ENCODE assay signal across 22 mouse cellular contexts in the genomic region with DNA sequence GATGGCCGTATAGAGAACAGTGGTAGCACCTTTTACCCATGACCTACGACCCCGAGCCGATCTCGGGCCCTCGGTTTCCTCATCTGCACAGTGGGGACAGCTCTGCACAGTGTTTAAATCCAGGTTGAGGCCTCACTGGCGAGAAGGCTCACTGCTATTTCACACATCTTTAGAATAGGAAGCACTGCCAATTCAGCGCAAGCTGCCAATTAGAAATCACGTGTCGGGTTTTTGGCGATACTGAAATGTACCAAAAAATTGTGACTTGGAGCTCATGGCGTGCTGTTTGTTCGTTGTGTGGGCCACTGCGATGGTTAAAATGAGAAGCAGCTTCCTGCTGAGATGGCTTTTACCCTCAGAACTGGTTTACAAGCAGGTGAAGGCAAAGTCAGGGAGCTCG. TPM values are rescaled to one million over a fixed set of nuclear protein-coding genes. Genes with fewer than 3 reads are reported as not detected.
"Had no signal": no experiment of that assay in that cellular context is flagged by ENCODE, and none has a peak within 500 bp of the region (broad histone marks: within the 10 kb centered on the region; RNA-seq: fewer than 3 reads in every experiment).

No protein-coding gene starts in this region.

- H3K36me3 ChIP-seq: intestine, embryonic 15.5 days; kidney, embryonic 15.5 days; limb, embryonic 12.5 days; limb, embryonic 15.5 days; midbrain, embryonic 12.5 days; midbrain, embryonic 15.5 days; neural tube, embryonic 12.5 days; neural tube, embryonic 15.5 days had no signal

- H3K4me3 ChIP-seq: intestine, embryonic 15.5 days; kidney, embryonic 15.5 days; limb, embryonic 12.5 days; limb, embryonic 15.5 days; midbrain, embryonic 12.5 days; midbrain, embryonic 15.5 days; neural tube, embryonic 12.5 days; neural tube, embryonic 15.5 days had no signal

- DNase-seq: kidney, adult 11 months; kidney, adult 8-10 months; kidney, postnatal 10 days; kidney, postnatal 36 days; liver, postnatal 0 days; lung, embryonic 14.5 days; thymus, adult 18-20 months; thymus, postnatal 14 days; thymus, postnatal 4 days had no signal

- H3K9me3 ChIP-seq: intestine, embryonic 15.5 days; kidney, embryonic 15.5 days; limb, embryonic 12.5 days; limb, embryonic 15.5 days; midbrain, embryonic 12.5 days; midbrain, embryonic 15.5 days; neural tube, embryonic 12.5 days; neural tube, embryonic 15.5 days had no signal

- H3K27me3 ChIP-seq: midbrain, embryonic 15.5 days; neural tube, embryonic 15.5 days had no signal

- H3K27ac ChIP-seq: intestine, embryonic 15.5 days; kidney, embryonic 15.5 days; limb, embryonic 12.5 days; limb, embryonic 15.5 days; liver, embryonic 14.5 days; macrophage; midbrain, embryonic 12.5 days; midbrain, embryonic 15.5 days; neural tube, embryonic 12.5 days; neural tube, embryonic 15.5 days had no signal

- H3K9ac ChIP-seq: intestine, embryonic 15.5 days; kidney, embryonic 15.5 days; limb, embryonic 12.5 days; limb, embryonic 15.5 days; liver, embryonic 14.5 days; liver, postnatal 0 days; lung, embryonic 14.5 days; midbrain, embryonic 12.5 days; midbrain, embryonic 15.5 days; neural tube, embryonic 12.5 days; neural tube, embryonic 15.5 days had no signal

- H3K4me2 ChIP-seq: intestine, embryonic 15.5 days; kidney, embryonic 15.5 days; limb, embryonic 12.5 days; limb, embryonic 15.5 days; liver, embryonic 11.5 days; lung, embryonic 14.5 days; midbrain, embryonic 12.5 days; midbrain, embryonic 15.5 days; neural tube, embryonic 12.5 days; neural tube, embryonic 15.5 days had no signal

- ATAC-seq: intestine, embryonic 15.5 days; liver, postnatal 0 days; lung, postnatal 0 days; midbrain, embryonic 15.5 days had no signal

RNA-seq across cellular contexts. Expression of a gene that starts 27.2 kb away (rescaled TPM):
- polyA plus RNA-seq: macrophage; spleen, adult 2 months had no signal
